Mouse (Mus musculus) spleen, adult 2 months (tissue): ENCODE results near the gene 1700069L16Rik.

Experiments used
- CTCF ChIP-seq: fragments of 200-500 bp; IDR thresholded peaks from 2 replicates; pipeline ENCODE4 v1.5.1; 2011; ENCODE audit warnings: mild to moderate bottlenecking, inconsistent platforms; ENCODE audit not compliant: insufficient read depth, insufficient read length, insufficient replicate concordance; ENCODE audit errors: extremely low read depth
- POLR2A ChIP-seq: fragments of 200-500 bp; IDR thresholded peaks from 2 replicates; pipeline ENCODE4 v1.6.1; 2011; ENCODE audit warnings: low read depth, low read length, inconsistent platforms

GRCm38 (mm10) chr5:113694000-113694399 is 30.6 kb downstream of the 1700069L16Rik start:
- no peak for TF ChIP-seq CTCF
- TF ChIP-seq POLR2A: no peak
